Mouse (Mus musculus) heart, embryonic 16.5 days (tissue): ENCODE measurements at regions not wholly inside any gene's neighbourhood (a gene's known extent, or its start where the extent isn't known, plus 50 kb on each side); places are given as distances from the start of the nearest gene placed in this dataset.
A peak's percentile ranks its signal among the peaks of the same experiment; 100 is the strongest.

ENCODE experiments used
- ATAC-seq: fragments of 200-750 bp; cut with Nextera tagmentation; replicated peaks from 2 replicates; pipeline ENCODE4 v1.8.0; 2017; ENCODE audit warnings: moderate number of reproducible peaks; ENCODE audit not compliant: insufficient read depth, low FRiP score; ENCODE audit errors: extremely low read depth
- H3K27ac ChIP-seq: fragments of 300-500 bp; sonication (generic); 2 replicates; pipeline ENCODE4 v1.5.1; 2014; ENCODE audit warnings: mild to moderate bottlenecking, low read length, control low read depth, moderate library complexity
- H3K27me3 ChIP-seq: fragments of 300-500 bp; sonication (generic); 2 replicates; pipeline ENCODE4 v1.6.1; 2014; ENCODE audit warnings: low read length, mixed read lengths; ENCODE audit not compliant: control insufficient read depth, insufficient read depth
- H3K36me3 ChIP-seq: fragments of 300-500 bp; sonication (generic); 2 replicates; pipeline ENCODE4 v1.6.1; 2014; ENCODE audit not compliant: control insufficient read depth, insufficient read depth
- H3K4me1 ChIP-seq: fragments of 300-500 bp; sonication (generic); 2 replicates; pipeline ENCODE4 v1.6.1; 2014; ENCODE audit warnings: low read length, mixed read lengths; ENCODE audit not compliant: control insufficient read depth, insufficient read depth
- H3K4me2 ChIP-seq: fragments of 300-500 bp; sonication (generic); 2 replicates; pipeline ENCODE4 v1.6.1; 2014; ENCODE audit warnings: low read depth, mild to moderate bottlenecking, control low read depth, low read length
- H3K4me3 ChIP-seq: fragments of 300-500 bp; sonication (generic); 2 replicates; pipeline ENCODE4 v1.5.1; 2014; ENCODE audit warnings: mild to moderate bottlenecking, control low read depth, low read length
- H3K9ac ChIP-seq: fragments of 300-500 bp; sonication (generic); 2 replicates; pipeline ENCODE4 v1.6.1; 2014; ENCODE audit warnings: low read length, control low read depth
- H3K9me3 ChIP-seq: fragments of 300-500 bp; sonication (generic); replicated peaks from 2 replicates; pipeline ENCODE4 v1.6.1; 2016; ENCODE audit warnings: low read length; ENCODE audit not compliant: control insufficient read depth
- WGBS: fragments of 180-500 bp; shearing (Covaris S2); extraction: QIAGEN DNeasy Blood & Tissue Kit; methylation state at CpG from one replicate; pipeline ENCODE4 v1.1.7; 2014; 5-methylcytosine and 5-hydroxymethylcytosine counted together

DNA sequence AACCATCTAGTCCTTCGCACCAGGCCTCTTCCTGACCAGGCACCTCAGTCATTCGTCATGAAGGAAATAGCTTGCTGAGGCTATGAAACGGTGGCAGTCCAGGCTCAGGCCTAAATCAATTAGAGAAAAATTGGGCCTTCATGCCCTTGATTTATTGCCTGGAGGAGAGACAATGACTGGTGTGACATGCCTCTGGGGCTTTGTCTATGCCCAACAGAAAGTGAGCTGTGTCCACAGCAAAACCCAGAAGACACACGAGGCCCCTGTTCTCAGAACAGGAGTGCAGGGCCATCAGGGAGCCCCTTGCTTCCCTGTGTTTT, 922.9 kb upstream of the Car8 start:
- H3K36me3 ChIP-seq = no peaks in the 10 kb centered on the region
- H3K27me3 ChIP-seq = no peaks in the 10 kb centered on the region
- H3K27ac ChIP-seq = no peak overlapping the region
- no peaks in the 10 kb centered on the region for H3K9me3 ChIP-seq
- ATAC-seq = no peak
- no peak overlapping the region for H3K4me2 ChIP-seq
- H3K4me1 ChIP-seq = no peaks in the 10 kb centered on the region
- H3K4me3 ChIP-seq = no peak overlapping the region
- H3K9ac ChIP-seq = no peak overlapping the region
- 73% methylated on average over 4 of the region's 4 CpGs for WGBS

DNA sequence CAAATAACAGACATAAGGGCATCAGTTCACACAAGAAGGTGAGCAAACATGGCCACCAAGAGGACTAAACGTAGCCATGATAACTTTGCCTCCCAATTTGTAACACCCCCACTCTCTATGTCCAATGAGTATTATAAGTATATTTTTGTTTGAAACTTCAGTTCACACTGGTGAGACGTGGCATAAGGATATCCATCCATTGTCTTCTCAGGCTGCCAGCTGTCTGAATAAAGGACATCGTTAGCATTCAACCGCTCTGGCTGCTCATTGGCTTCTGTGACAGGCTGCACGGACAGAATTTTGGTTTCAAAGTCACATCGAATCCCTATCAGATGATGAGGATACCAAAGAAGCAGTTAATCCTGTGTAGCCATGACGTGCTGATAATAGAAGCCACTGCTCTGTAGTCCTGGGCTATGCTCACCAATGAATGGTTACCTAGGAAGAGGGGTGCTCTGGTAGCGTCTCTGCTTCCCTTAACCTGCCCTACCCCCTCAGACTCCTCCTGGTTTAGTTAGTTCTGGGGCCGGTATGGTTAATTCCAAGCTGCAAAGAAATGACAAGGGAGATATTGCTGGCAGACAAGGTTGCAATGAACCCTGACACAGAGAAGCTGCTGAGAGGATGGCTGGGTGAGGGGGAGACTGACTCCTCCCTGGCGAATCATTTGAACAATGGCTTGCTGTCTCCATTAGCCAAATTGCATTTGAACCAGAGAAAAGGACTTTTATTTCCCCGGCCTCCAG, 922.4 kb upstream of the Car8 start:
- no peaks in the 10 kb centered on the region for H3K36me3 ChIP-seq
- WGBS = 75% methylated on average over 11 of the region's 11 CpGs
- no peaks in the 10 kb centered on the region for H3K9me3 ChIP-seq
- H3K27me3 ChIP-seq = no peaks in the 10 kb centered on the region
- no peaks in the 10 kb centered on the region for H3K4me1 ChIP-seq
- no peak overlapping the region for H3K4me2 ChIP-seq
- no peak overlapping the region for H3K27ac ChIP-seq
- H3K9ac ChIP-seq = no peak overlapping the region
- H3K4me3 ChIP-seq = no peak overlapping the region
- no peak for ATAC-seq

DNA sequence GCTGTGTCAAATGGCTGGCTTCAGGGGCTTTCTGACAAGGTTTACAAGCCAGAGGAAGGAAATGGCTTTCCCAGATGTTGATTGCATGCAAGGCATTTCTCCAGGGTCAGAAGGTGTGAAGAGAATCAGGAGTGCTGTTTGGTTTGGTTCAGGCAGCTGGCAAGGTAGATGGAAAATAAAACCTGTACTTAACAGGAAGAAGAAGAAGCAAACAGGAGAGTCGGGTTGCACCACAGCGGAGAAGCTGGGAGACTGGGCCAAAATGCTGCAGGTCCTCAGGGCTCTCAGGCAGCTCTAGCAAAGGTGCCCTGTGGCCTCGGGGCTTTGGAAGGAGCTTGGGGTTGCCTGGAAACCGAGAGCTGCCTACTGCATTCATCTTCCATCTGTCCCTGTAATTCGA, 908.9 kb upstream of the Car8 start:
- Histone ChIP-seq H3K4me3 (no peak overlapping the region), H3K36me3 (no peaks in the 10 kb centered on the region), H3K9me3 (peaks cover 3% of the 10 kb centered on the region; the same call in 1 of the 2 replicates), H3K9ac (no peak overlapping the region), H3K27ac (no peak overlapping the region), H3K4me1 (no peaks in the 10 kb centered on the region), H3K4me2 (no peak overlapping the region), H3K27me3 (no peaks in the 10 kb centered on the region)
- 46% methylated on average over 5 of the region's 5 CpGs for WGBS
- no peak for ATAC-seq

DNA sequence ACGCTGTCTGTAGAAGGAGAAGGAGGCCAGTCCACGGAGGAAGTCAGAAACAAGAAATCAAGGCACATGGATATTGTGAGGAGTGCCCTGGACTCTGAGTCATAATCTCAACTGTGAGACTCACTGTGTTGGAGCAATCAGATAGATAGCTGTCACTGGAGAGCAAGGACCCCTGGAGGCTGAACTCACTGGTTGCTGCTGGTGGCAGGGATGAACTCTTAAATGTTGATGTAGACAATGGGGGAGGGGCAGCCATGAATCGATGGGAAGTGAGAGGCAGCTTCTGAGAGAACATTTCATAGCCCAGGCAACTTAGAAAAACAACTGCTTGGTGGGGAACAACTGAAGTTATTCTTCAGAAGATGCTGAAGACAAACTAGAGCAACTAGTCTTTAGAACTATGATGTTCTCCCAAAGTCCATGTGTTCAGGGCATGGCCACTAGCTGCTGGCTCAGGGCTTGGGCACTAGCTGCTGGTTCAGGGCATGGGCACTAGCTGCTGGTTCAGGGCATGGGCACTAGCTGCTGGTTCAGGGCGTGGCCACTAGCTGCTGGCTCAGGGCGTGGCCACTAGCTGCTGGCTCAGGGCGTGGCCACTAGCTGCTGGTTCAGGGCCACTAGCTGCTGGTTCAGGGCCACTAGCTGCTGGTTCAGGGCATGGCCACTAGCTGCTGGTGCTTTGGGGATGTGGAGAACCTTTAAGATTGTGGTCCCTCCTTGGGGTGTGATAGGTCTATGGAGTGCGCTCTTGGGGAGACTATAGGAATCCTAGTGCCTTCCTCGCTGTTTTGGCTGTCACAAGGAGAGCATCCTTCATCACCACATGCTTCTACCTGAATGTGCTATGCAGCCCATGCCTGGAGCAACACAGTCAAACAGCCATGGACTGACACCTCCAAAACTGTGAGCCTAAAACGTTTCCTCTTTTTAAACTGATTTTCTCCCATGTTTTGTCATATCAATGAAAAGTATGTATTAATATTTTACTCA, 905.7 kb upstream of the Car8 start:
- Histone ChIP-seq H3K4me1 (no peaks in the 10 kb centered on the region), H3K9me3 (peaks cover under 1% of the 10 kb centered on the region; the same call in 1 of the 2 replicates), H3K27ac (no peak overlapping the region), H3K9ac (no peak overlapping the region), H3K4me2 (no peak overlapping the region), H3K27me3 (no peaks in the 10 kb centered on the region), H3K36me3 (no peaks in the 10 kb centered on the region), H3K4me3 (no peak overlapping the region)
- ATAC-seq = no peak
- WGBS = 81% methylated on average over 9 of the region's 9 CpGs

DNA sequence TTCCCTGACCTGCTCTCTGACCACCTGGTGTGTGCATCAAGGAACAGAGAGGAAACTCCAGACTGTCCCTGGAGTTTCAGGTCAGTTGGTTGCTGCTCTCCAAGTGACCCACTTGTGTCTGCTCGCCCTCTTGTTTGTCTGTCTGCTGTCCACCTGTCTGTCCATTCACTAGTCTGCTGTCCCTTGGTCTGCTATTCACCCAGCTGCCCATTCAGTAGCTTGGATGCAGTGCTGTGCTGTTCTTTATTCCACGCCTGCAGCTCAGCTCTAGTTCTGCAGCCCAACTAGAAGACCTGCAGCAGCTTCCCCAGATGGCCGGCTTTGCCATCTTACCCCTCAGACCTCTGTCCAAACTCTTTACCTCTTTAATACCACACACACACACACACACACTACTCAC, 904.2 kb upstream of the Car8 start:
- Histone ChIP-seq H3K27ac (no peak overlapping the region), H3K27me3 (no peaks in the 10 kb centered on the region), H3K9ac (no peak overlapping the region), H3K4me1 (no peaks in the 10 kb centered on the region), H3K4me2 (no peak overlapping the region), H3K36me3 (no peaks in the 10 kb centered on the region), H3K9me3 (0 out of 2 replicates have a peak, but pooled peaks cover 2% of the 10 kb centered on the region), H3K4me3 (no peak overlapping the region)
- 88% methylated on average over 3 of the region's 3 CpGs for WGBS
- no peak for ATAC-seq

DNA sequence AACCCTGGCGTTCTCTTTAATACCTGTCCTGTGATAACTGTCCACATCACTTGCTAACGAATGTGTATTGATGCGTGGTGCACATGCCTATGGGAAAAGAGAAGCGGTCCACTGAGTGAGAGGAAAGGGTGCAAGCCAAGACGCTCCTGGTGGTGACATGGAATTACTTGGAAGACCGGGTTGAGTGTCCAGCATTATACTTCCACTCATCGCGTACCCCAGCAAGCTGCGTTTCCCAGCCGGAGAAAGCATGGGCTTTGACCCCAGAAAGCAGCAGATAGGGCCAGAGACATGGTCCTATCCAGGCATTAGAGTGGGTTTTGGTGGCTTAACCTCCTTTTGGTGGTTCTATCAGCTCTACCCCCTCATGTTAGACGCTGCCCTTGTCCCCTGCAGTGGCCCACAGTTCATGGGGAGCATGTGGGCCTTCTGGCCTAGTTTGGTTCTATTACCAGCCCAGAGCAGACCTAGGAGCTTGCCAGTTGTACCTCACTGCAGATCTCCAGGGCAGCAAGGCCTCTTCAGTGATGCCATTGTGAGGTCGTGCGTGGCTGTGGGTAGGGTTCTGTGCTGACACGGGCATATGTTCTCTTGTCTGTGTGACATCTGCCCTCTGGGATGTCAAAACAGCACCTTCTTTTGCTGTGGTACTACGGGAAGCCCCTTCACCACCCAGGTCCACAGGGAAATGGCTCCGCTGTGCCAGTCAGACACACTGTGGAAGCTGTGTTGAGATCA, 903.3 kb upstream of the Car8 start:
- 0 out of 2 replicates have a peak, but pooled peaks cover 2% of the 10 kb centered on the region for H3K9me3 ChIP-seq
- H3K4me1 ChIP-seq = no peaks in the 10 kb centered on the region
- WGBS = 88% methylated on average over 16 of the region's 16 CpGs
- H3K27ac ChIP-seq = no peak overlapping the region
- no peak overlapping the region for H3K9ac ChIP-seq
- ATAC-seq = no peak
- no peaks in the 10 kb centered on the region for H3K36me3 ChIP-seq
- no peak overlapping the region for H3K4me3 ChIP-seq
- no peak overlapping the region for H3K4me2 ChIP-seq
- H3K27me3 ChIP-seq = no peaks in the 10 kb centered on the region

DNA sequence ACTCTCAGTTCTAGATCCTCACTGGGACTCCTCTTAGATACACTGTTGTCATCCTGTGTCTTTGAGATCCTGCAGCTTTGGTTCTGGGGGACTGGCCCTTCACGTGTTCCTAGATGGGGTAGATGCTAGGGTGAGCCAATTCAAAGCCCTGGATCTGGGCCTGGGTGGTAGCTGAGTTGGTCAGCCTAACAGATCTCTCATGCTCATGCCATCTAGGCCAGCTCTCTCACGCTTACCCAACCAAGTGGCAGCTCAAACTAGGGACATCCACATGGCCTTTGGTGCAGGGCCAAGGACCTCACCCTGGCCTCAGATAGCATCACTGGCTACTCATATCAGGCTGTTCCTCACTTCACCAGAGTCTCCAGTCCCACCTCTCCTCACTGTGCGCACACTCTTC, 901.9 kb upstream of the Car8 start:
- Histone ChIP-seq H3K36me3 (no peaks in the 10 kb centered on the region), H3K27ac (no peak overlapping the region), H3K27me3 (no peaks in the 10 kb centered on the region), H3K4me3 (no peak overlapping the region), H3K4me2 (no peak overlapping the region), H3K9me3 (0 out of 2 replicates have a peak, but pooled peaks cover 2% of the 10 kb centered on the region), H3K9ac (no peak overlapping the region), H3K4me1 (peaks cover 7% of the 10 kb centered on the region)
- WGBS = 86% methylated on average over 3 of the region's 3 CpGs
- no peak for ATAC-seq

DNA sequence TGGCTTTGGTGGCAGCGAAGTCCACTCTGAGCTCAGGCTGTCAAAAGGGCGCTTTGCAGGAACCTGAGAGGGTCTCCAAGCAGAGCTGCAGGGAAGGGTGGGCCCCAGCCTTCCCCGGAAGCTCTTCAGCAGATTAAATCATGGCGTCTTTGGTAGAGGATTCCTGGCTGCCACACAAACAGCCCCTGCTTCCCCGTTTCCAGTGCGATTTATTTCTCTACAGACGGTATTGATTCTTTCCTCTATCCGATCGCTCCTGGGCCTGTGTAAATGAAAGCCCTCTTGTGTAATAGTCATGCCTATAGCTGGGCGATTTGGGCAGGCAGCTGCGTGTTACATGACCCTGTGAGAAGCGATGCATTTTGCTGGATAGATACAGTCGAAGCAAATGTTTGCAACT, 897.8 kb upstream of the Car8 start:
- peaks cover 28% of the 10 kb centered on the region for H3K4me1 ChIP-seq
- no peaks in the 10 kb centered on the region for H3K36me3 ChIP-seq
- no peak for ATAC-seq
- 0 out of 2 replicates have a peak, but pooled peaks cover 2% of the 10 kb centered on the region for H3K9me3 ChIP-seq
- no peak overlapping the region; the same call in 1 of the 2 replicates for H3K9ac ChIP-seq
- no peak overlapping the region for H3K4me3 ChIP-seq
- no peak overlapping the region for H3K27ac ChIP-seq
- no peaks in the 10 kb centered on the region for H3K27me3 ChIP-seq
- H3K4me2 ChIP-seq = peak overlapping the region; percentile 79; the same call in 1 of the 2 replicates
- WGBS = 64% methylated on average over 13 of the region's 13 CpGs
